Mouse (Mus musculus) testis, adult 2 months (tissue): ENCODE data around the gene Uspl1.
"Not testable (repeated sequence)": the region's sequence is repeated elsewhere in the genome, so short reads cannot be mapped to it uniquely, and the experiment has no call there.

Experiments
- CTCF ChIP-seq: fragments of 200-500 bp; IDR thresholded peaks from 2 replicates; pipeline ENCODE4 v1.5.1; 2012; ENCODE audit warnings: low read depth, mild to moderate bottlenecking, inconsistent platforms, low read length, moderate library complexity; ENCODE audit not compliant: control insufficient read depth, insufficient read depth, insufficient replicate concordance
- POLR2A ChIP-seq: fragments of 200-500 bp; IDR thresholded peaks from 2 replicates; pipeline ENCODE4 v1.6.1; 2012; ENCODE audit warnings: low read depth, mild to moderate bottlenecking, inconsistent platforms, low read length, moderate library complexity; ENCODE audit not compliant: control insufficient read depth

GRCm38 (mm10) chr5:149141155-149141554 lies 43.0 kb upstream of the Uspl1 start:
- not testable (repeated sequence) for TF ChIP-seq CTCF, POLR2A
